Mouse (Mus musculus) CH12.LX (cell line): Measurements from ENCODE around the gene Siah3. TPM values are rescaled to one million over a fixed set of nuclear protein-coding genes. Genes with fewer than 3 reads are reported as not detected.
A peak's percentile ranks its signal among the peaks of the same experiment; 100 is the strongest.

Experiments
- DNase-seq: peaks from one replicate; pipeline ENCODE4 v3.0.0-alpha.2; 2013; ENCODE audit errors: extremely low read depth
- H3K27ac ChIP-seq: 2 replicates; pipeline ENCODE4 v1.5.1; 2012; ENCODE audit warnings: low read depth, mild to moderate bottlenecking, control low read depth, moderate library complexity; ENCODE audit not compliant: insufficient read depth
- H3K27me3 ChIP-seq: replicated peaks from 2 replicates; pipeline ENCODE3; 2012; ENCODE audit warnings: inconsistent platforms
- H3K36me3 ChIP-seq, 2 experiments: replicated peaks in 1 of 2; 2 replicates each; pipeline versions ENCODE3 to v1.6.1; 2012; ENCODE audit warnings: inconsistent platforms in 1 of 2, low read length in 1 of 2, mild to moderate bottlenecking in 1 of 2, mixed read lengths in 1 of 2, moderate library complexity in 1 of 2; ENCODE audit not compliant: control insufficient read depth in 1 of 2, insufficient read depth in 1 of 2
- H3K4me1 ChIP-seq, 2 experiments: 2 replicates each; pipeline ENCODE4 v1.6.1; 2012; ENCODE audit warnings: inconsistent platforms in 1 of 2, moderate library complexity in 1 of 2; ENCODE audit not compliant: insufficient read depth in 2 of 2, control insufficient read depth in 1 of 2
- H3K4me2 ChIP-seq: 2 replicates; pipeline ENCODE4 v1.6.1; 2012; ENCODE audit warnings: low read depth, mild to moderate bottlenecking, control low read depth; ENCODE audit not compliant: poor library complexity, insufficient read depth, severe bottlenecking
- H3K4me3 ChIP-seq, 3 experiments: fragments of 150-350 bp in 1 of 3; sonication (generic) in 1 of 3; replicated peaks in 1 of 3; 2 replicates each; pipeline versions ENCODE3 to v1.5.1; 2011 to 2012; ENCODE audit warnings: low read depth in 2 of 3, low read length in 2 of 3, mild to moderate bottlenecking in 2 of 3, moderate library complexity in 2 of 3, control low read depth in 1 of 3, improper control_type of control experiment in 1 of 3, inconsistent platforms in 1 of 3, mixed read lengths in 1 of 3; ENCODE audit not compliant: poor library complexity in 1 of 3
- H3K79me2 ChIP-seq: replicated peaks from 2 replicates; pipeline ENCODE4 v1.6.1; 2012; ENCODE audit warnings: mild to moderate bottlenecking, moderate library complexity; ENCODE audit not compliant: control insufficient read depth, poor library complexity, insufficient read depth, severe bottlenecking; ENCODE audit errors: extremely low read depth
- H3K9ac ChIP-seq: 2 replicates; pipeline ENCODE4 v1.6.1; 2012; ENCODE audit warnings: low read depth, mild to moderate bottlenecking, control low read depth, moderate library complexity; ENCODE audit not compliant: insufficient read depth
- H3K9me3 ChIP-seq: replicated peaks from 2 replicates; pipeline ENCODE3; 2012; ENCODE audit warnings: low read length, inconsistent platforms, mixed read lengths
- BHLHE40 ChIP-seq: IDR thresholded peaks from 2 replicates; pipeline ENCODE4 v1.6.1; 2011; ENCODE audit warnings: mild to moderate bottlenecking, low read depth, low read length, improper control_type of control experiment
- CTCF ChIP-seq, 2 experiments: IDR thresholded peaks in 1 of 2; conservative IDR thresholded peaks in 1 of 2; 2 replicates each; pipeline ENCODE4 v1.5.1; 2011 to 2012; ENCODE audit warnings: low read depth in 2 of 2, low read length in 2 of 2, improper control_type of control experiment in 1 of 2, inconsistent platforms in 1 of 2, mild to moderate bottlenecking in 1 of 2, moderate library complexity in 1 of 2
- ETS1 ChIP-seq: conservative IDR thresholded peaks from 2 replicates; pipeline ENCODE4 v1.6.1; 2012; ENCODE audit warnings: low read depth, mild to moderate bottlenecking, inconsistent platforms, low read length, improper control_type of control experiment, moderate library complexity
- GABPA ChIP-seq: IDR thresholded peaks from 2 replicates; pipeline ENCODE4 v1.6.1; 2012; ENCODE audit warnings: low read depth, low read length, improper control_type of control experiment, inconsistent platforms; ENCODE audit not compliant: insufficient replicate concordance
- HCFC1 ChIP-seq: IDR thresholded peaks from 2 replicates; pipeline ENCODE4 v1.6.1; 2012; ENCODE audit warnings: low read depth, mild to moderate bottlenecking, inconsistent platforms, low read length, improper control_type of control experiment
- IRF4 ChIP-seq: IDR thresholded peaks from 2 replicates; pipeline ENCODE4 v1.6.1; 2014; ENCODE audit warnings: low read depth, mild to moderate bottlenecking, inconsistent platforms, low read length, improper control_type of control experiment
- JUN ChIP-seq: IDR thresholded peaks from 2 replicates; pipeline ENCODE4 v1.6.1; 2011; ENCODE audit warnings: low read depth, mild to moderate bottlenecking, low read length, improper control_type of control experiment, moderate library complexity; ENCODE audit not compliant: insufficient read depth
- JUND ChIP-seq: conservative IDR thresholded peaks from 2 replicates; pipeline ENCODE4 v1.6.1; 2011; ENCODE audit warnings: low read depth, low read length, improper control_type of control experiment
- MAZ ChIP-seq: IDR thresholded peaks from 2 replicates; pipeline ENCODE4 v1.6.1; 2012; ENCODE audit warnings: low read depth, mild to moderate bottlenecking, inconsistent platforms, low read length, improper control_type of control experiment, moderate library complexity
- MEF2A ChIP-seq: IDR thresholded peaks from 2 replicates; pipeline ENCODE4 v1.6.1; 2014; ENCODE audit warnings: low read depth, mild to moderate bottlenecking, inconsistent platforms, low read length, improper control_type of control experiment, borderline replicate concordance
- MXI1 ChIP-seq: IDR thresholded peaks from 2 replicates; pipeline ENCODE4 v1.6.1; 2011; ENCODE audit warnings: mild to moderate bottlenecking, low read depth, low read length, improper control_type of control experiment
- MYC ChIP-seq: IDR thresholded peaks from 2 replicates; pipeline ENCODE4 v1.6.1; 2011; ENCODE audit warnings: low read depth, mild to moderate bottlenecking, improper control_type of control experiment, low read length
- NRF1 ChIP-seq: IDR thresholded peaks from 2 replicates; pipeline ENCODE4 v1.6.1; 2014; ENCODE audit warnings: low read depth, mild to moderate bottlenecking, inconsistent platforms, low read length, improper control_type of control experiment, moderate library complexity
- PAX5 ChIP-seq: IDR thresholded peaks from 2 replicates; pipeline ENCODE4 v1.6.1; 2012; ENCODE audit warnings: low read length, inconsistent platforms, mixed read lengths
- RAD21 ChIP-seq: IDR thresholded peaks from 2 replicates; pipeline ENCODE4 v1.6.1; 2011; ENCODE audit warnings: low read depth, mild to moderate bottlenecking, low read length, improper control_type of control experiment, moderate library complexity
- RCOR1 ChIP-seq: conservative IDR thresholded peaks from 2 replicates; pipeline ENCODE4 v1.6.1; 2012; ENCODE audit warnings: low read depth, mild to moderate bottlenecking, inconsistent platforms, low read length, improper control_type of control experiment
- SIN3A ChIP-seq: IDR thresholded peaks from 2 replicates; pipeline ENCODE4 v1.6.1; 2012; ENCODE audit warnings: low read length, improper control_type of control experiment, inconsistent platforms
- TCF12 ChIP-seq: IDR thresholded peaks from 2 replicates; pipeline ENCODE4 v1.6.1; 2014; ENCODE audit warnings: low read depth, mild to moderate bottlenecking, inconsistent platforms, low read length, improper control_type of control experiment
- USF1 ChIP-seq: IDR thresholded peaks from 2 replicates; pipeline ENCODE4 v1.6.1; 2014; ENCODE audit warnings: low read depth, mild to moderate bottlenecking, inconsistent platforms, low read length, improper control_type of control experiment
- USF2 ChIP-seq: conservative IDR thresholded peaks from 2 replicates; pipeline ENCODE4 v1.6.1; 2011; ENCODE audit warnings: low read depth, low read length, improper control_type of control experiment
- ZC3H11A ChIP-seq: IDR thresholded peaks from 2 replicates; pipeline ENCODE4 v1.6.1; 2012; ENCODE audit warnings: low read depth, mild to moderate bottlenecking, inconsistent platforms, low read length, improper control_type of control experiment
- ZMIZ1 ChIP-seq: IDR thresholded peaks from 2 replicates; pipeline ENCODE4 v1.6.1; 2012; ENCODE audit warnings: low read depth, mild to moderate bottlenecking, inconsistent platforms, low read length, improper control_type of control experiment
- ZNF384 ChIP-seq: IDR thresholded peaks from 2 replicates; pipeline ENCODE4 v1.6.1; 2012; ENCODE audit warnings: low read depth, low read length, improper control_type of control experiment, inconsistent platforms
- dilution Hi-C: fragments of 300-500 bp; cut with MboI; formaldehyde crosslinking; loops from 2 replicates; pipeline ENCODE4 v1.14.3; 2020; ENCODE audit warnings: low sequenced_read_pairs; ENCODE audit not compliant: extremely low pct_unique_long_range_greater_than_20kb, extremely low pct_ligation_motif_present
- in situ Hi-C: fragments of 300-500 bp; cut with MboI; formaldehyde crosslinking; loops from 3 replicates; pipeline ENCODE4 v1.14.3; 2019; ENCODE audit warnings: low sequenced_read_pairs, low pct_ligation_motif_present, low pct_unique_long_range_greater_than_20kb, mixed read lengths
- polyA plus RNA-seq: library from polyadenylated mRNA; unstranded; fragments of >175 nt; gene quantifications from 2 replicates; pipeline ENCODE4 v1.2.1, GENCODE M21; 2012; ENCODE audit warnings: low read depth; ENCODE audit not compliant: insufficient read length
- total RNA-seq, 2 experiments: library from RNA; depleted of rRNA; stranded (reverse); fragments of 300-350 nt in 1 of 2; fragments of >200 nt in 1 of 2; gene quantifications; 2 replicates each; pipeline ENCODE4 v1.2.3; 2012 to 2014

Siah3 gene
- not detected in 2 replicates for total RNA-seq (2012; rRNA removed)
- not detected in 2 replicates for total RNA-seq (2014; rRNA removed)
- polyA plus RNA-seq, result not detected in 2 replicates

- dilution Hi-C loops, result no loop called here
- Histone ChIP-seq H3K4me3 (peak within 1 kb of the TSS in 1 of 3 experiments; percentile 56), H3K4me1 (peaks cover 2 to 18% of the 10 kb centered on the region in 2 experiments; a peak in 3 of 4 replicates), H3K79me2 (no peaks in the 10 kb centered on the region), H3K36me3 (no peaks in the 10 kb centered on the region), H3K27me3 (peaks cover 5% of the 10 kb centered on the region), H3K9me3 (no peaks in the 10 kb centered on the region), H3K9ac (no peak within 1 kb of the TSS), H3K27ac (no peak within 1 kb of the TSS), H3K4me2 (peak within 1 kb of the TSS; percentile 58)
- TF ChIP-seq CTCF (conservative IDR thresholded peaks at IDR 0.05 in 1 of 2, IDR thresholded peaks at IDR 0.05 in 1 of 2; ENCODE audit: low read depth in 2 of 2, low read length in 2 of 2), result no peak
- no peak for TF ChIP-seq PAX5
- no peak for TF ChIP-seq USF2
- TF ChIP-seq MXI1, result no peak
- in situ Hi-C loops, result no loop called here
- no peak for DNase-seq
Observed at GRCm38 (mm10) chr14:75455743-75456421, at the start of gene Siah3. Siah3 (plus strand) TSS chr14:75455982.

- no peak for DNase-seq
- 0 out of 4 replicates have a peak, but pooled peaks cover 2 to 4% of the 10 kb centered on the region in 2 experiments for H3K4me1 ChIP-seq
- in situ Hi-C loops, result no loop called here
- H3K36me3 ChIP-seq, result no peaks in the 10 kb centered on the region
- dilution Hi-C loops, result no loop called here
- peaks cover 7% of the 10 kb centered on the region for H3K27me3 ChIP-seq
- no peak overlapping the region for H3K9ac ChIP-seq
- no peaks in the 10 kb centered on the region for H3K79me2 ChIP-seq
- H3K4me2 ChIP-seq, result no peak overlapping the region
- TF ChIP-seq GABPA (no peak), ZNF384 (no peak), HCFC1 (no peak), ETS1 (no peak), MYC (no peak), MAZ (no peak), USF1 (no peak), ZMIZ1 (no peak), ZC3H11A (no peak), SIN3A (no peak), NRF1 (no peak), RAD21 (no peak), IRF4 (no peak), BHLHE40 (no peak), JUN (no peak), RCOR1 (no peak), MEF2A (no peak), JUND (no peak), TCF12 (no peak)
- H3K4me3 ChIP-seq, result no peak overlapping the region
- no peak overlapping the region for H3K27ac ChIP-seq
- no peaks in the 10 kb centered on the region for H3K9me3 ChIP-seq
Observed at GRCm38 (mm10) chr14:75409772-75410171, 46.0 kb upstream of the Siah3 start.
